Mouse (Mus musculus) mouse embryonic stem cell (cell line): Measurements from ENCODE around the gene Scg5.

Source experiments
- in situ Hi-C, 2 experiments: fragments of 300-500 bp; cut with MboI; formaldehyde crosslinking; loops; 1 replicate in 1 of 2; 3 replicates in 1 of 2; pipeline ENCODE4 v1.14.3; 2019 to 2020; ENCODE audit warnings: low sequenced_read_pairs in 2 of 2, low pct_unique_long_range_greater_than_20kb in 1 of 2, mixed read lengths in 1 of 2; ENCODE audit not compliant: unreplicated experiment in 1 of 2

Gene Scg5

DNA sequence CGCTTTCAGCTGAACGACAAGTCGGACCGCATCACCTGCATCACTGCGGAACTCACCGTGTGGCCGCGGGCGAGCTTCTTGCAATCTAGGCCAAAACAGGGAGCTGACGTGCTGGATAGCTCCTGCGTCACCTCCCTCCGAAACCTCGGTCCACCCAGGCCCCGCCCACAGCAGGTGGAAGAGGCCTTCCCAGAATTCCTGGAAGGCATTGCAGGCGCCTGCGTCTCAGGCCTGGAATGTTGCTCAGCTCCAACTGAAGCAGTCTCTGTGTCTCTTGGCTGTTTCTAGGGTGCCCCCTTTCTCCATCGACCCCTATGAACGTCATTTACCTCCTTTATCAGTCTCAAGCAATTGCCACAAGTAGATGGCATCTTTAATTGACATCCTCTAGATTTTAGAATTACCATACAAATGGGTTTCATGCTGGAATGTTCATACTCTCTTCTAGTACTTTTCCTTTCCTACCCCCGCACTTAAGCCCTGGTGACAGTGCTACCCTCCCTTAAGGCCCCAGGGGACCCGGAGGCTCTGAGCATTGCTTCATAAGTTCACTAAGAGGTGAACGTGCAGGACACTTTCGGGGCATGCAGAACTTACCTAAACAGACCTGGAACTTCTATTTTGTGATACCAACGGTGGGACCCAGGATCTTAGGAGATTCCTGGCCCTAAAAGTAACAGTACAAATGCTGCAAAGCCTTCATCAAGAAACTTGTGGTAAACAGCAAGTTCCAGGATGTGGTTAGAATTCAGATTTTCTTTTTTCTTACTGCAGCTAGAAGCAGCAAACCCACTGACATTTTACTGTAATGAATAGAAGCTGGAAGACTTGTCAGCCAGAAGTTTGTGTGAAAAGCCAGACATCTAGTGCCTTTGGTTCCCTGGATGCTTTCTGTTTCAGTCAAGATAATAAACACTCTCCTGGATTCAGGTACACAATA lies at the start of gene Scg5:
Gene Scg5, minus strand, starts transcription at position 179 of the 940 bp plus-strand sequence.
- in situ Hi-C loops: loop anchor here in 1 of 2 experiments (25.0 kb wide), 1 partner anchor 333 kb away; no protein-coding TSS in a partner anchor

DNA sequence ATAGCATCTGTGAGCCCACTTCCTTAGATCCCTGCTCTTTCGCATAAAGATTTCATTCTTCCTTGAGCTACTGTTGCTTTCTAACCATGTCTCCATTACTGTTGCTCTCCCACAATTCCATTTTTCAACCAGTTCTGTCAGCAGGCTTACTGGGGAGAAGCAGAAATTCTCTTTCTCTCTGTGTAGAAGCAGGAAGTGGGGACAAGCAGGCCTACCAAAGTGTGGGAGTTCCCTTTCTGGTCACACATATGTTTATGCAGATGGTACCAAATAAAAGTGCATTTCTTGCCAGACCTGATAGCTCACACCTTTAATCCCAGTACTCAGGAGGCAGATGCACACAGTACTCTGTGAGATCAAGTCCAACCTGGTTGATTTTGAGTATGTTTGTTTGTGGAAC lies 41.2 kb upstream of the Scg5 start:
- in situ Hi-C loops: no loop called here

DNA sequence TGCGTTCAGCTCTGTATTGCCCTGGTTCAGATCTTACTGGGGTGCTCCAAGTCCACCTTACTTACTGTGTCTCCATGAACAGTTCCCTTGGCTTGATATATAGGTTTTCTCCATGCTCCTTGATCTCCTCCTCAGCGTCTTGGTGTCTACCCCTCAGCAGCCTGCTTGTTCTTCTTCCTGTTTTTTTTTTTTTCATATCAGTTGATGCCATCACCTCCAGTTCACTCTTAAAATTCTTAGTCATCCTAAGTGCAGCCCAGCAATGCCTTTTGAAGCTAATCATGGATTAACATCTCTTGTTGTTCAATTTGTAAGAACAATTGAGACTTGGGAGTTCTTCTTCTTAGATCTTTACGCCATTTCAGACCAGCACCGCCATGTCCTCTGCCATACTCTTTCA lies 39.5 kb upstream of the Scg5 start:
- in situ Hi-C loops: no loop called here

DNA sequence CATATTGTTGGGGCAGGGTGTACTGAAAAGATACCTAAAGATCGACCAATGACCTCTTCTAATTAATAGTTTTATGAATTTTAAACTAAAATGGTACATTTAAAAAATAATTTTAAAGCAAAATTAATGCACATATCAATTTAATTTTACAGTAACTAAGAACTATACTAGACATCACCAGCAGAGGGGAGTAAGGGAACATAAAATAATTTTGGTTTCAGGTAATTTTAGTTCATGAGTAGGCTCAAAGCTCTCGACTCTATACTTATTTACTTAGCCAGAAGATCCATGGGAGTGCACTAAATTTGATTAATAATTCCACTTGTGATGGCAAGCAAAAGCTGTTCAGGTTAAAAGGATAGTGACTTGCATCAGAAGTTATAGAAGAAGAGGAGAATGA lies 37.2 kb upstream of the Scg5 start:
- in situ Hi-C loops: no loop called here

DNA sequence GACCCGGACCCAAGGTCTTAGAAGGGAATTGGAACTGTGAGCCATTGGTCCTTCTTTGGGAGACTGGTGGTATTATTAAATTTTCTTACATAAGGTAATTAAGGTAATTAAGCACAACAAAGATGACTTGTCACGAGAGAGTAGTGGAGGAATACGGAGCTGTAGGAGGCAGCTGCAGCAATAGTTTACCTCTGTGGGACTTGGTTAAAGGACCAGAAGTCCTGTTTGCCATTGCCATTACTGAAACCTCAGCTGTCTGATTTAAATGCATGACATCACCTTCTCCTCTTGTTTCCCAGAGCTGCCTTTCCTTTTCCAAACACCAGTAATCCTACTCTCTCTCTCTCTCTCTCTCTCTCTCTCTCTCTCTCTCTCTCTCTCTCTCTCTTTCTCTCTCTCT lies 20.2 kb upstream of the Scg5 start:
- in situ Hi-C loops: loop anchor here (10.0 to 25.0 kb wide), 2 partner anchors 256 to 313 kb away; no protein-coding TSS in a partner anchor

DNA sequence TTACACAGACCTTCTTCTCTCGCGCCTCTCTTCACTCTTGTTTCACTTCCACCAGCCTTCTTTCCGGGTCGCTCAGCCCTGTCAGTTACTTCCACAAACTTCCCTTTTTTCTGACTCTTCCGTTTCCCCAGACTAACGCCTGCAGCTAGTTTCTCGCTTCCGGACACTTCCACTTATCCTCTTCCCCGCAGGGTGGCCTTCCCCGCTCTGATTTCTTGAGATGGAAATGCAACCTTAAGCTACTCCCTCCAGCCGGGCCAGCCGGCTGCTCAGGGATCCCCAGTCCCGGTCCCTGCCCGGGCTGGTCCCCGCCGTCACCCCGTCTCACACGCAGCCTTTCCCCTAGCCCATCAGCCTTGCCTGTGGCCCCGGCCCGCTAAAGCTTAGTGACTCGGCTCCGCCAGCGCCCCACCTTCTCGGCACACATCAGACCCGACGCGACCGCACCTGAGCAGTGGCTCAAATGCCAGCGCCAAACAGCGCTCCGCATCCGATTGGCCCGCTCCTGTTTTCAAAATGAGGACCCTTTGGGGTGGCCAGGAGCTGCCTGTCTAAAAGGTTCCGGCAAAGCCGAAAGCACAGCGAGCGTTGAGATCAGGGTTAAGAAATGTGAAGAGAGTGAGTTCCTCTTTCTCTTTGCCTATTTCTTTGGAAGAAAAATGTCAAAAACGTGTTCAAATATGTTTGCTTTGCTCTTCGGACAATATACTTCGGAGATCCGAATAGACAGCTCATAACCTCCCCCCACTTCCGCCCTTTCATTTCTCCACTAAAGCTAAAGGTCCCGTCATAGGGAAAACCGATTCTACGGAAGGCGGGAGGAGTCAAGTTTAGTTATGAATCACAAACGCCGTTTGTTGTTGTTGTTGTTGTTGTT lies 19.6 kb upstream of the Scg5 start, which contains the start of gene Arhgap11a:
Gene Arhgap11a, minus strand, starts transcription at position 417 of the 877 bp plus-strand sequence.
- in situ Hi-C loops: loop anchor here (10.0 to 25.0 kb wide), 2 partner anchors 256 to 314 kb away; no protein-coding TSS in a partner anchor

DNA sequence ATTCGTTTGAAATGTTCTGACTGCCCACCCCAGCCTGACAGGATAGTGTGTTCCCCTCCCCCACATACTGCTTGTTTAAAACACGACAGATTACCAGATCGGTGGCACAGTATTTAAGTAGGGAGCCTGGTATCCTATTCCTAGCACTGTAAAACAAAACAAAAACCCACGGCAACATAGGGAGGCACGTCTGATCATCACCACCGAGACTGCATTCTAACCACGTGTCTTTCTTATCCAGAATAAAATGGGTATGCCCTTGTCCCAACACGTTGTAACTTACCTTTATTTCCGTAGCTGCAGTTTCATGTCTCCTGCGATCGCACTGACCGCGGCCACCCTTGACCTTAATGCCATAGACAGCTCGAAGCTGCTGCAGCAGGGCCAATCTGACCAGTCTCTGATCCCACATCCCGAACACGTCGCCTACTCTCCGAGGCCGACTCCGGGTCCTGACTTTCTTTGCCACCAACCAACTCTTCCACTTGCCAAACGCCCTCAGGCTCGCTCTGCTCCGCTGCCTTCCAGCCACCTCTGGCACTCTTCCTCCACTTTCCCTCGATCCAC lies 18.8 kb upstream of the Scg5 start:
- in situ Hi-C loops: loop anchor here (10.0 to 25.0 kb wide), 2 partner anchors 257 to 315 kb away; no protein-coding TSS in a partner anchor

DNA sequence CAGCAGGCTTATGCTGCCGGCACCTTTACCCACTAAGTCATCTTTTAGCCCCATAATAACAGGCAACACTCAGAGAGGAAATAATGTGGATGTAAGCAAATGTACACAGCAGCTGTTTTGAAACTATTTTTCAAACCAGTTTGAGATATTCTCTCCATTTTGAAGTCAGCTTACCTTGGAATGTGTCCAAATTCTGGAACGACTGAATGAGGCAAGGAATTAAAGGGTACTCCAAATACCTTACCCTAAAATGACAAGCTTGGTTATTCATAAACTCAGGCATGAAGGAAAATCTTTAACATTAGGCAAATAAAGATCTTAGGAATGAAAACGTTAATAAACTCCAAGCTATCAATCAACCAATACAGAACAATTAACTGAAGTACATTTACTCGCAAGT lies 16.2 kb upstream of the Scg5 start:
- in situ Hi-C loops: loop anchor here (10.0 to 25.0 kb wide), 2 partner anchors 260 to 317 kb away; no protein-coding TSS in a partner anchor

DNA sequence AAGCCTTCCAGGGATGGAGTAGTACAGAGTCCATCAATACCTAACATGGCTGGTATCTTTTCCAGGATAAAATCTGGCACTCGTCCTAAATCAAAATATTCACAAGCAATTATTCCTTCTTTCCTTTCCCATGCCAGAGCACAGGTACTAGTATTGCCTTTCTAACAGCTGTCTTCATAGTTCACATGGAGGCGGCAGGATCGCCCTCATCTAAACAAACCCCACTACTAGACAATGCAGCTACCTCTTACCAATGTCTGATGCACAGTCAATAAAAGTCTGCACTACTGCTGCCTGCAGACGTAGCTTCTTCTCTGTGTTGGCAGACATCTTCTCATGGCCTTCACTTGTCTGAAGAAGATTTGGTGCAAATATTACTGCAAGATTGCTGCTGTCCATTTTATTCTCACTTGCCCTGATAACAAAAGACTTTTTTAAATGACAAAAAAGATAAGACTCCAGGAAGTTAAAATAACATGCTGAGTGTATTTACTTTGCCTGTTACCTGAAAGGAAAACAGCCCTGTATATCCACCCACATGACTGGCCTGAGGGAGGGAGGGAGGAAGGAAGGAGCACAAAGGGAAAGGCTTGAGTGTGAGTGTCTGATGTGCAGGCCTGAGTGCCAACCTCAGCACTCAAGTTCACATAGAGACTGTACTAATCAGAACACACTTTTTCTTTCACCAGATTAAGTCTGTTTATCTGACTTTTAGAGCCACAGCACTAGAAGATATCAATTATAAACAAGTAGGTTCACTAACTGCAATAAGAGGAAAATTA lies 12.9 kb upstream of the Scg5 start:
- in situ Hi-C loops: loop anchor here (10.0 to 25.0 kb wide), 2 partner anchors 263 to 320 kb away; no protein-coding TSS in a partner anchor

DNA sequence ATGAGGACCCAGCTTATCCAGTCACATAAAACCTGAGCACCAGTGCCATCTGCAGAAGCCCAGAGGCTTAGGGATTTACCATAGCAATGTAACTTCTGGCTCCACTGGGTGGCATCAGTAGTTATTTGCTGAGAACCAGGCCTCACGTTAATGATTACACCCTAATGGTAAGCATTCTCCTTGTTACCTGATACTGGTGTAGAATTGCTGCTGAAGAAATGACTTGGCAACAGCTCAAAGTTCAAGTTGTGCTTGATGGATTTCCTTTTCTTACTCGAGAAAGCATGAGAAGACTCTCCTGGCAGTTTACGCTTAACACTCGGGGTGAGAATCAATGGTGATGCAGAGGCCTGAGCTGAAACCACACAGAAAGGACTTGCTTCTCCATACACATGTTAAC lies 10.6 kb upstream of the Scg5 start:
- in situ Hi-C loops: loop anchor here in 1 of 2 experiments (25.0 kb wide), 1 partner anchor 323 kb away; no protein-coding TSS in a partner anchor

DNA sequence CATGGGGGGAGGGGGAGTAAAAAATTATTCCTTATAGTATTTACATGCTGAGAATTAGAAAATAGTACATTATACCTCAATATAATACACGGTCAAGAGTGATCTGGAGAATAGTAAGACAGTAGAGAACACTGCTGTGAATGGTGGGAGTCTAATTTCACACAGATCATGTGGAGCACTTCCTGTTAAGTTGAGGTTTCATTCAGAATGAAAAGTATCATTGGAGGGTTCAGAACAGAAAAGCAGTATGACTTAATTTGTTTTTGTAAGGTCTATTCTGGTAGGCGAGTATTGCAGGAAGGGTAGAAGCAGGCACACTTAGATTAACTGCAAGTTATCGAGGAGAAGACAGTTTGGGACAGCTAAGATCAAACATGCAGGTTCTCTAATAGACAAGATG lies 6.3 kb upstream of the Scg5 start:
- in situ Hi-C loops: loop anchor here in 1 of 2 experiments (25.0 kb wide), 1 partner anchor 327 kb away; no protein-coding TSS in a partner anchor

DNA sequence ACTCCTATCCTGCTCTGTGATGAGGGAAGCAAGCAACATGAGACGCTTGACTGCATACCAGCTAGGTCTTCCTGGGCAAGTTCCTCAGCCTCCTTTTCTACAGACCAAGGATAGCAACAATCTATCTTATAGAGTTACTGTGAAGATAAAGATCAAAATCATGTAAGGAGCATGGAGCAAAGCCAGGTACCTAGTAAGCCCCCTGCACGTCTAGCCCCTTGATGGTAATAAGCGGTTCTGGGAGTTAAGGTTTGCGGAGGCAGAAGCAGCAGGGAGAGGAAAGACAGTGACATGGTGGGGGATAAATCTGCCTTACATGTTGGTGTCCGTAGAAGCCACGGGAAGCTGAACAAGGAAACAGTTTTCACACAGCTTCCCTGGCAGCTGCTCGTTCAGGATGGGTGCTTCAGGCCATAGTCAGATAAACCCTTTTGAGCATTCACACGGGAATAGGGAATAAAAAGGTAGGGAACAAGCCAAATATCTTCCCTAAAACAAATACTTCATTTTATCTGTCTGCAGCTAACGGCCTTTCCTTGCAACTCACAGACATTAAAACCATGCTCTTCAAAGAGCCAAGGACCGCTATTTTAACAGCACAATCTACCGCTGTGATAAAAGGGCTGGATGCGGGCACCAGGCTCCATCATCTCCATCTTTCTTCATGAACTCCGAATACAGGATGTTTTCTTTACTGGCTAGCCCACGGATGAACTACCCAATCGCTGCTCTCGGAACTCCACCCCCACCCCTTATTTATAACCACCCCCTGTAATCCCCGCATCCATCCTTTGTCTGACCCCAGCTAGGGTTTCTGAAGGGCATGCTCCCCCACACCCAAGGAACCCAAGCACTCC lies 607 bp downstream of the Scg5 start:
- in situ Hi-C loops: loop anchor here in 1 of 2 experiments (25.0 kb wide), 1 partner anchor 334 kb away; no protein-coding TSS in a partner anchor

DNA sequence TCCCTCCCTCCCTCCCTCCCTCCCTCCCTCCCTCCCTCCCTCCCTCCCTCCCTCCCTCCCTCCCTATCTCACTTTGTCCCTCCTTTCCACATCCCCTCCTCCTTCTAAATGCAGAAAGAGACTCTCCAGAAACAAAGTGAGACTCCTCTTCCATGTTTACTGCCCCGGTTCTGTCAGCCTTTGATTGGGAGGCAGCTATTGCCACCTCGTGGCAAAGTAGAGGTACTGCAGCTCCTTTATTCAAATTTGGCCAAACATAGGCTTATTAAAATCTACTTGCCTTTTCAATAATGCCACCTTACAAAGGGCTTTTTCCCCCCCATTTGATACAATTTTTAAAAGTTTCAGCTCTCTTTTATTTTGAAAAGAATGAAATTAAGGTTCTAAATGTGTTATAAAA lies 5.0 kb downstream of the Scg5 start:
- in situ Hi-C loops: no loop called here

DNA sequence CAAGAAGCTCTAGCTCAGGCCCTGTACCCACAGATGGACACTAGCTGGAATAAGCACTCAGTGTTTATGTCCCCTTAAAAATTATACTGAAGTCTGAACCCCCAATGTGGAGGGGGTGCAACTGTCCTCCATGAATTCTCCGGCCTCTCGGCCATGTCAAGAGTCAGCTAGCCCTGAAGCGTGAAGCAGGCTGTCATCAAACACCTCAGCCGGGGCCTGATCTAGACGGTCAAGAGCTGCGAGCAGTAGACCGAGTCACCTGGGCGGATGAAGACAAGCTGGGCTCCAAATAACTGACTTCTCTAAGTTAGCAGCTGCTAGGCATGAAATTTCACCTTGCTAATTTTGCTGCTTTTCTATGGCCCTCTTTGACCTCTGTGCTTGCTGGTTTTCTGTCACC lies 6.6 kb downstream of the Scg5 start:
- in situ Hi-C loops: no loop called here

DNA sequence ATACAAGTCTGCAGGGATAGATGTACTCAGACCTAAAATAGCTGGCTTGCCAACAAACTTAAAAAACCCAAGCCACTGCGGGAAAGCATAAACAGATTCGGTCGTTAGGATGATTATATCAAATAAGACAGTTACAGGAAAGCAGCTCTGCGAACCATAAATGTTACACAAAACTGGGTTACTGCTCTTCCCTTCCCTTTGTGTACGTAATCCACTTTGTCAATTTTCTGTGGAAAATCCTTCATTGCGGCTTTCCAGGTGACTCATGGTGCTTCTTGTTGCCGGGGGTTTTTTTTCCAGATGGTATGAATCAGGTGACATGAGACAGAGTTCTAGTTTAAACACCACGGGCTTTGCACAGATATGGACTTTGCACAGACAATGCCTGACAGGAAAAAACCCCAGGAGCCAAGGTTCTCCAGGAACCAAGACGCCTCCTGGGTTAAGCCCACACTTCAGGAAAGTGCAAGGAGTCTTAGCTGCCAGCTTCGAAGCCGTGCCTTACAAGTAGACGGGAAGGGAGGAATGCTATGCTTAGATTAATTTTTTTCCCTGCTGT lies 7.7 kb downstream of the Scg5 start:
- in situ Hi-C loops: no loop called here

DNA sequence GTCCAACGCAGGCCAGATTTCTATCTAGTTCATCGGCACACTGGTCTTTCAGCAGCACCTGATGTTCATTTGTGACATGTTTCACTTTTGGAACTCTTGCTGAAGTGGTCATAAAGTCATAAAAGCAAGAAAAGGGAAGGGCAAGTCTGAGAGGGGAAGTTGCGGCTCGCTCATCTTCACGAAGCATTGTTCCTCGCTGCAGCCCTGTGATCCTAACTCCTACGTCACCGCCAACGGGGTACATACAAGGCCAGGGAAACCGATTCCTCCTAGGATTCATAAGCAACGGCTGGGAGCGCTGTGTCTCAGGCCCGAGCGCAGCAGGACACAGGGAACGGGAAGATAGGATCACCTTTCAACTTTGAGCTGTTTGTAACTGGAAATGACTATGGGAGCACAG lies 8.8 kb downstream of the Scg5 start:
- in situ Hi-C loops: no loop called here
